Mouse (Mus musculus) adrenal gland, postnatal 4 days (tissue): ENCODE data around the gene Ccdc162. TPM values are rescaled to one million over a fixed set of nuclear protein-coding genes. Genes with fewer than 3 reads are reported as not detected.

Source experiments
- DNase-seq, 2 experiments: peaks; one replicate each; pipeline ENCODE4 v3.0.0; 2021 to 2022; ENCODE audit warnings: low spot score in 2 of 2, mixed read lengths in 2 of 2
- total RNA-seq, 2 experiments: library from RNA; stranded (reverse); gene quantifications; 2 replicates each; pipeline ENCODE4 v1.2.3; 2021

The Ccdc162 gene
- total RNA-seq, 2 experiments from 2014 or later = 0.31 to 0.76 TPM

GRCm38 (mm10) chr10:41638776-41639175, 77.7 kb downstream of the Ccdc162 start:
- DNase-seq = no peak

GRCm38 (mm10) chr10:41635276-41636033, 81.0 kb downstream of the Ccdc162 start:
- DNase-seq = no peak

- no peak for DNase-seq
Measured at GRCm38 (mm10) chr10:41633801-41634200, 82.6 kb downstream of the Ccdc162 start.

- no peak for DNase-seq
Measured at GRCm38 (mm10) chr10:41632062-41632461, 84.4 kb downstream of the Ccdc162 start.

GRCm38 (mm10) chr10:41626996-41627395, 89.4 kb downstream of the Ccdc162 start:
- DNase-seq = no peak

GRCm38 (mm10) chr10:41619988-41620387, 96.4 kb downstream of the Ccdc162 start:
- no peak for DNase-seq

- no peak for DNase-seq
Measured at GRCm38 (mm10) chr10:41615487-41615886, 100.9 kb downstream of the Ccdc162 start.

GRCm38 (mm10) chr10:41611941-41612340, 104.5 kb downstream of the Ccdc162 start:
- DNase-seq = no peak

GRCm38 (mm10) chr10:41609475-41609874, 107.0 kb downstream of the Ccdc162 start:
- no peak for DNase-seq

GRCm38 (mm10) chr10:41608485-41608884, 107.9 kb downstream of the Ccdc162 start:
- no peak for DNase-seq

- no peak for DNase-seq
Measured at GRCm38 (mm10) chr10:41602667-41603066, 113.8 kb downstream of the Ccdc162 start.

GRCm38 (mm10) chr10:41601898-41602545, 114.4 kb downstream of the Ccdc162 start:
- no peak for DNase-seq

GRCm38 (mm10) chr10:41601302-41601701, 115.1 kb downstream of the Ccdc162 start:
- no peak for DNase-seq

GRCm38 (mm10) chr10:41599051-41599450, 117.4 kb downstream of the Ccdc162 start:
- DNase-seq = no peak

- no peak for DNase-seq
Measured at GRCm38 (mm10) chr10:41598221-41598620, 118.2 kb downstream of the Ccdc162 start.

GRCm38 (mm10) chr10:41595550-41595949, 120.9 kb downstream of the Ccdc162 start:
- no peak for DNase-seq

- no peak for DNase-seq
Measured at GRCm38 (mm10) chr10:41594957-41595356, 121.5 kb downstream of the Ccdc162 start.

- DNase-seq = no peak
Measured at GRCm38 (mm10) chr10:41594433-41594832, 122.0 kb downstream of the Ccdc162 start.

- DNase-seq = no peak
Measured at GRCm38 (mm10) chr10:41588616-41589015, 127.8 kb downstream of the Ccdc162 start.

GRCm38 (mm10) chr10:41586947-41587852, 129.2 kb downstream of the Ccdc162 start:
- DNase-seq = no peak

GRCm38 (mm10) chr10:41583383-41583782, 133.1 kb downstream of the Ccdc162 start:
- DNase-seq = no peak
